Mouse (Mus musculus): Measurements from ENCODE around the gene Lgals2. TPM values are rescaled to one million over a fixed set of nuclear protein-coding genes. Genes with fewer than 3 reads are reported as not detected.
"Not testable (repeated sequence)": the region's sequence is repeated elsewhere in the genome, so short reads cannot be mapped to it uniquely, and the experiment has no call there.

Lgals2 gene
- polyA plus RNA-seq, 1 experiment from 2014 or later: not detected

GRCm38 (mm10) chr15:78889401-78889853 lies 34.1 kb upstream of the Lgals2 start:
- peaks cover 98% of the 10 kb centered on the region for H3K36me3 ChIP-seq
- peak; percentile 47 for DNase-seq (ENCODE audit: low spot score)
- H3K9me3 ChIP-seq (replicated peaks): no peaks in the 10 kb centered on the region
- H3K4me3 ChIP-seq: peak overlapping the region; percentile 1; the same call in 1 of the 2 replicates
- 32% methylated on average over 13 of the region's 13 CpGs for WGBS
- no peaks in the 10 kb centered on the region for H3K27me3 ChIP-seq (ENCODE audit: low read depth, poor library complexity, severe bottlenecking)
- H3K27ac ChIP-seq: peak overlapping the region; percentile 76
- H3K4me1 ChIP-seq: peaks cover 42% of the 10 kb centered on the region

GRCm38 (mm10) chr15:78881828-78882227 lies 26.5 kb upstream of the Lgals2 start:
- peaks cover 16% of the 10 kb centered on the region for H3K4me1 ChIP-seq
- H3K27ac ChIP-seq: no peak overlapping the region
- no peaks in the 10 kb centered on the region for H3K9me3 ChIP-seq (replicated peaks)
- 86% methylated on average over 3 of the region's 3 CpGs for WGBS
- no peak overlapping the region for H3K4me3 ChIP-seq
- DNase-seq (ENCODE audit: low spot score): no peak
- peaks cover 74% of the 10 kb centered on the region for H3K36me3 ChIP-seq
- no peaks in the 10 kb centered on the region for H3K27me3 ChIP-seq (ENCODE audit: low read depth, poor library complexity, severe bottlenecking)

- Histone ChIP-seq H3K27me3 (ENCODE audit: low read depth, poor library complexity, severe bottlenecking) (no peaks in the 10 kb centered on the region), H3K4me1 (peaks cover 29% of the 10 kb centered on the region), H3K36me3 (peaks cover 60% of the 10 kb centered on the region), H3K9me3 (replicated peaks) (no peaks in the 10 kb centered on the region), H3K4me3 (no peak overlapping the region), H3K27ac (peak overlapping the region; percentile 11)
- WGBS: 94% methylated on average over 8 of the region's 8 CpGs
- no peak for DNase-seq (ENCODE audit: low spot score)
Measured at GRCm38 (mm10) chr15:78880432-78880831, 25.1 kb upstream of the Lgals2 start.

GRCm38 (mm10) chr15:78878792-78879516 lies 23.6 kb upstream of the Lgals2 start:
- H3K9me3 ChIP-seq (replicated peaks); DNase-seq (ENCODE audit: low spot score); H3K27me3 ChIP-seq (ENCODE audit: low read depth, poor library complexity, severe bottlenecking): not testable (repeated sequence)
- 51% methylated on average over 7 of the region's 7 CpGs for WGBS
- Histone ChIP-seq H3K4me1 (peaks cover 34% of the 10 kb centered on the region), H3K36me3 (peaks cover 46% of the 10 kb centered on the region), H3K4me3 (peak overlapping the region; percentile 16; the same call in 1 of the 2 replicates), H3K27ac (peak overlapping the region; percentile 64)

- peaks cover 34% of the 10 kb centered on the region for H3K4me1 ChIP-seq
Measured at GRCm38 (mm10) chr15:78877810-78878390, 22.6 kb upstream of the Lgals2 start.

GRCm38 (mm10) chr15:78876991-78877809 lies 21.9 kb upstream of the Lgals2 start, which contains the start of gene Gga1:
Gene Gga1, plus strand, starts transcription at chr15:78877190.
- H3K4me1 ChIP-seq: peaks cover 34% of the 10 kb centered on the region
- H3K9me3 ChIP-seq (replicated peaks): no peaks in the 10 kb centered on the region
- no peaks in the 10 kb centered on the region for H3K27me3 ChIP-seq (ENCODE audit: low read depth, poor library complexity, severe bottlenecking)
- H3K36me3 ChIP-seq: peaks cover 29% of the 10 kb centered on the region
- peak within 1 kb of the TSS; percentile 83 for H3K4me3 ChIP-seq
- 1% methylated on average over 79 of the region's 95 CpGs for WGBS
- peak within 1 kb of the TSS; percentile 97 for H3K27ac ChIP-seq
- peak; percentile 98 for DNase-seq (ENCODE audit: low spot score)

More at GRCm38 (mm10) chr15:78877810-78878390, 22.6 kb upstream of the Lgals2 start:
- Histone ChIP-seq H3K27ac (peak overlapping the region; percentile 97), H3K4me3 (peak overlapping the region; percentile 83), H3K9me3 (replicated peaks) (no peaks in the 10 kb centered on the region), H3K36me3 (peaks cover 36% of the 10 kb centered on the region), H3K27me3 (ENCODE audit: low read depth, poor library complexity, severe bottlenecking) (no peaks in the 10 kb centered on the region)
- 2% methylated on average over 16 of the region's 17 CpGs for WGBS
- no peak for DNase-seq (ENCODE audit: low spot score)

- peaks cover 34% of the 10 kb centered on the region for H3K4me1 ChIP-seq
- WGBS: 5% methylated on average over 17 of the region's 17 CpGs
- H3K36me3 ChIP-seq: peaks cover 20% of the 10 kb centered on the region
- H3K27me3 ChIP-seq (ENCODE audit: low read depth, poor library complexity, severe bottlenecking): no peaks in the 10 kb centered on the region
- peak overlapping the region; percentile 83 for H3K4me3 ChIP-seq
- no peaks in the 10 kb centered on the region for H3K9me3 ChIP-seq (replicated peaks)
- peak; percentile 88 for DNase-seq (ENCODE audit: low spot score)
- peak overlapping the region; percentile 97 for H3K27ac ChIP-seq
Measured at GRCm38 (mm10) chr15:78876258-78876696, 20.9 kb upstream of the Lgals2 start.

GRCm38 (mm10) chr15:78875537-78875936 lies 20.2 kb upstream of the Lgals2 start:
- Histone ChIP-seq H3K36me3 (peaks cover 12% of the 10 kb centered on the region), H3K9me3 (replicated peaks) (no peaks in the 10 kb centered on the region), H3K4me1 (peaks cover 34% of the 10 kb centered on the region), H3K27me3 (ENCODE audit: low read depth, poor library complexity, severe bottlenecking) (no peaks in the 10 kb centered on the region), H3K4me3 (peak overlapping the region; percentile 83; the same call in 1 of the 2 replicates), H3K27ac (peak overlapping the region; percentile 97; the same call in 1 of the 2 replicates)
- no peak for DNase-seq (ENCODE audit: low spot score)
- WGBS: 85% methylated on average over 5 of the region's 5 CpGs

GRCm38 (mm10) chr15:78874989-78875388 lies 19.7 kb upstream of the Lgals2 start:
- Histone ChIP-seq H3K4me1 (peaks cover 34% of the 10 kb centered on the region), H3K27me3 (ENCODE audit: low read depth, poor library complexity, severe bottlenecking) (no peaks in the 10 kb centered on the region), H3K4me3 (no peak overlapping the region), H3K9me3 (replicated peaks) (no peaks in the 10 kb centered on the region), H3K36me3 (peaks cover 7% of the 10 kb centered on the region; the same call in 1 of the 2 replicates), H3K27ac (peak overlapping the region; percentile 97; the same call in 1 of the 2 replicates)
- no peak for DNase-seq (ENCODE audit: low spot score)
- WGBS: 76% methylated on average over 8 of the region's 8 CpGs

GRCm38 (mm10) chr15:78873803-78874435 lies 18.6 kb upstream of the Lgals2 start:
- Histone ChIP-seq H3K4me3 (no peak overlapping the region), H3K27me3 (ENCODE audit: low read depth, poor library complexity, severe bottlenecking) (no peaks in the 10 kb centered on the region), H3K4me1 (peaks cover 30% of the 10 kb centered on the region), H3K9me3 (replicated peaks) (no peaks in the 10 kb centered on the region), H3K36me3 (0 out of 2 replicates have a peak, but pooled peaks cover under 1% of the 10 kb centered on the region), H3K27ac (0 out of 2 replicates have a peak overlapping the region, but pooled peaks have one; percentile 30)
- DNase-seq (ENCODE audit: low spot score): no peak
- WGBS: 59% methylated on average over 13 of the region's 13 CpGs

GRCm38 (mm10) chr15:78872021-78872608 lies 16.8 kb upstream of the Lgals2 start:
- 56% methylated on average over 5 of the region's 5 CpGs for WGBS
- Histone ChIP-seq H3K4me3 (no peak overlapping the region), H3K4me1 (peaks cover 38% of the 10 kb centered on the region), H3K9me3 (replicated peaks) (no peaks in the 10 kb centered on the region), H3K27ac (0 out of 2 replicates have a peak overlapping the region, but pooled peaks have one; percentile 33), H3K27me3 (ENCODE audit: low read depth, poor library complexity, severe bottlenecking) (no peaks in the 10 kb centered on the region), H3K36me3 (no peaks in the 10 kb centered on the region)
- no peak for DNase-seq (ENCODE audit: low spot score)

GRCm38 (mm10) chr15:78869775-78870174 lies 14.4 kb upstream of the Lgals2 start:
- H3K4me1 ChIP-seq: peaks cover 24% of the 10 kb centered on the region
- no peaks in the 10 kb centered on the region for H3K9me3 ChIP-seq (replicated peaks)
- H3K27ac ChIP-seq: peak overlapping the region; percentile 84; the same call in 1 of the 2 replicates
- 26% methylated on average over 6 of the region's 6 CpGs for WGBS
- no peaks in the 10 kb centered on the region for H3K36me3 ChIP-seq
- H3K4me3 ChIP-seq: no peak overlapping the region
- no peaks in the 10 kb centered on the region; the same call in 1 of the 2 replicates for H3K27me3 ChIP-seq (ENCODE audit: low read depth, poor library complexity, severe bottlenecking)
- DNase-seq (ENCODE audit: low spot score): peak; percentile 62

Data from limb, embryonic 10.5 days (tissue).